In genomic region chr8:83331567-83331898, GRCm38 (mm10) we compare ENCODE assay signal across 8 mouse cellular contexts. TPM values are rescaled to one million over a fixed set of nuclear protein-coding genes. Genes with fewer than 3 reads are reported as not detected.
A peak's percentile ranks its signal among the peaks of the same experiment; 100 is the strongest.
DNase-seq lines count a peak whose midpoint lies in the region; ATAC-seq and TF ChIP-seq lines count a peak whose summit lies in the region.

No protein-coding gene starts in this region.

- no peak for TF ChIP-seq POLR2A in myocyte (IDR thresholded peaks at IDR 0.05; ENCODE audit: insufficient read length, low read depth)

- H3K36me3 ChIP-seq in intestine, postnatal 0 days (ENCODE audit: control insufficient read depth, insufficient read depth): peaks cover 8% of the 10 kb centered on the region
- H3K36me3 ChIP-seq in limb, embryonic 15.5 days: peaks cover 6% of the 10 kb centered on the region; the same call in 1 of the 2 replicates
- H3K36me3 ChIP-seq in myocyte (ENCODE audit: control insufficient read depth, insufficient read depth): no peaks in the 10 kb centered on the region

- H3K4me2 ChIP-seq in intestine, postnatal 0 days (replicated peaks; ENCODE audit: low read depth): peak overlapping the region; percentile 96
- H3K4me2 ChIP-seq in limb, embryonic 15.5 days: peak overlapping the region; percentile 74
- peak overlapping the region; percentile 94 for H3K4me2 ChIP-seq in myocyte (ENCODE audit: low read depth)

- H3K27me3 ChIP-seq in intestine, postnatal 0 days (replicated peaks; ENCODE audit: control insufficient read depth, insufficient read depth, low read length): no peaks in the 10 kb centered on the region; the same call in 1 of the 2 replicates
- peaks cover 11% of the 10 kb centered on the region; the same call in 1 of the 2 replicates for H3K27me3 ChIP-seq in limb, embryonic 15.5 days
- H3K27me3 ChIP-seq in myocyte (ENCODE audit: control insufficient read depth, insufficient read depth, insufficient read length): peaks cover 4% of the 10 kb centered on the region

- no peaks in the 10 kb centered on the region for H3K9me3 ChIP-seq in intestine, postnatal 0 days (ENCODE audit: control insufficient read depth)
- no peaks in the 10 kb centered on the region for H3K9me3 ChIP-seq in limb, embryonic 15.5 days

- DNase-seq in gastrocnemius, postnatal 10 days: peak; percentile 22
- DNase-seq in gastrocnemius, postnatal 14 days: no peak
- peak; percentile 41 for DNase-seq in c-Kit-positive CD71-positive TER-119-positive erythroid progenitor cells, embryonic 14.5 days (ENCODE audit: low spot score)
- DNase-seq in frontal cortex, adult 2 months (ENCODE audit: extremely low spot score in 1 of 2, low spot score in 1 of 2): peak; percentile 11 to 45

- intact Hi-C loops in gastrocnemius, postnatal 14 days (cut with DNase I; ENCODE audit: low total_unique reads): no loop called here

- peak overlapping the region; percentile 14 for H3ac ChIP-seq in myocyte (ENCODE audit: control insufficient read depth, insufficient read length)

- TF ChIP-seq CTCF in intestine, postnatal 0 days (IDR thresholded peaks at IDR 0.05; ENCODE audit: low read depth): no peak

- peak overlapping the region; percentile 82 for H3K9ac ChIP-seq in intestine, postnatal 0 days (ENCODE audit: low read depth, low read length)
- peak overlapping the region; percentile 69; the same call in 1 of the 2 replicates for H3K9ac ChIP-seq in limb, embryonic 15.5 days

- WGBS in intestine, postnatal 0 days: 11% methylated on average over 7 of the region's 7 CpGs
- 9% methylated on average over 7 of the region's 7 CpGs for WGBS in limb, embryonic 15.5 days

- no peak overlapping the region for H3K27ac ChIP-seq in intestine, postnatal 0 days (ENCODE audit: low read depth, low read length)
- H3K27ac ChIP-seq in limb, embryonic 15.5 days: no peak overlapping the region

- no peaks in the 10 kb centered on the region for H3K4me1 ChIP-seq in intestine, postnatal 0 days (replicated peaks; ENCODE audit: control insufficient read depth, insufficient read depth, low read length)
- H3K4me1 ChIP-seq in limb, embryonic 15.5 days: no peaks in the 10 kb centered on the region; the same call in 1 of the 2 replicates

- H3K4me3 ChIP-seq in intestine, postnatal 0 days (ENCODE audit: low read depth, low read length): peak overlapping the region; percentile 87
- H3K4me3 ChIP-seq in limb, embryonic 15.5 days: peak overlapping the region; percentile 90
- H3K4me3 ChIP-seq in myocyte: peak overlapping the region; percentile 64

- ATAC-seq in intestine, postnatal 0 days: no peak
- ATAC-seq in limb, embryonic 15.5 days (ENCODE audit: insufficient number of reproducible peaks, low FRiP score, low TSS enrichment, low read depth): no peak
- ATAC-seq in monocyte, adult 5-6 weeks (replicated peaks; ENCODE audit: insufficient number of reproducible peaks, low FRiP score, low TSS enrichment, poor library complexity, severe bottlenecking): no peak

- H3K79me2 ChIP-seq in myocyte (ENCODE audit: control insufficient read depth, insufficient read depth): no peaks in the 10 kb centered on the region

TF ChIP-seq in myocyte, 11 proteins besides CTCF, POLR2A, EP300 and RAD21:
- TF ChIP-seq USF1 (IDR thresholded peaks at IDR 0.05; ENCODE audit: low read depth) (peak; percentile 63), CEBPB (IDR thresholded peaks at IDR 0.05; ENCODE audit: insufficient read depth, poor library complexity, severe bottlenecking) (no peak), MYOD1 (IDR thresholded peaks at IDR 0.05; ENCODE audit: control insufficient read depth in 1 of 3, insufficient read length in 2 of 3, low read depth in 2 of 3) (peak in 2 of 3 experiments; percentile 67 to 81), MYOG (IDR thresholded peaks at IDR 0.05; ENCODE audit: control insufficient read depth in 1 of 3, insufficient read depth in 1 of 3, insufficient read length in 2 of 3, low read depth in 2 of 3) (peak in 2 of 3 experiments; percentile 38 to 72)

RNA-seq across cellular contexts. Expression of gene Elmod2, which starts 0.8 kb away (rescaled TPM):
- total RNA-seq in gastrocnemius, postnatal 10 days (2021): 1 to 10 TPM; 7.2 to 9.0 TPM
- 1 to 10 TPM; 7.1 to 8.0 TPM for total RNA-seq in gastrocnemius, postnatal 14 days (2021)
- polyA plus RNA-seq in frontal cortex, adult 2 months (2012; rRNA removed): 12.5 and 12.9 TPM in 2 replicates
- polyA plus RNA-seq in intestine, postnatal 0 days (2015; fragmentation: Nextera tagmentation; extraction: Ambion mirVana): 5.6 and 6.3 TPM in 2 replicates
- polyA plus RNA-seq in limb, embryonic 15.5 days (2015; fragmentation: Nextera tagmentation; extraction: Ambion mirVana): 15.2 and 16.1 TPM in 2 replicates
- polyA plus RNA-seq in myocyte (2012; fragmentation: generic; extraction: Trizol): 4.0 TPM
- total RNA-seq in monocyte, adult 5-6 weeks (2017): 23.5 to 34.4 TPM (median 29.3 TPM) in 3 replicates

RNA-seq across cellular contexts. Expression of gene Mgat4d, which starts 16.7 kb away (rescaled TPM):
- total RNA-seq in gastrocnemius, postnatal 10 days (2021): not detected
- total RNA-seq in gastrocnemius, postnatal 14 days (2021): not detected
- not detected in 2 replicates for polyA plus RNA-seq in frontal cortex, adult 2 months (2012; rRNA removed)
- polyA plus RNA-seq in intestine, postnatal 0 days (2015; fragmentation: Nextera tagmentation; extraction: Ambion mirVana): not detected in 2 replicates
- polyA plus RNA-seq in limb, embryonic 15.5 days (2015; fragmentation: Nextera tagmentation; extraction: Ambion mirVana): not detected in 2 replicates
- polyA plus RNA-seq in myocyte (2012; fragmentation: generic; extraction: Trizol): not detected
- not detected in 3 replicates for total RNA-seq in monocyte, adult 5-6 weeks (2017)

RNA-seq across cellular contexts. Expression of gene Ucp1, which starts 41.4 kb away (rescaled TPM):
- total RNA-seq in gastrocnemius, postnatal 10 days (2021): not detected
- not detected for total RNA-seq in gastrocnemius, postnatal 14 days (2021)
- polyA plus RNA-seq in frontal cortex, adult 2 months (2012; rRNA removed): 0.19 and 0.22 TPM in 2 replicates
- not detected in 2 replicates for polyA plus RNA-seq in intestine, postnatal 0 days (2015; fragmentation: Nextera tagmentation; extraction: Ambion mirVana)
- not detected in 2 replicates for polyA plus RNA-seq in limb, embryonic 15.5 days (2015; fragmentation: Nextera tagmentation; extraction: Ambion mirVana)
- not detected for polyA plus RNA-seq in myocyte (2012; fragmentation: generic; extraction: Trizol)
- total RNA-seq in monocyte, adult 5-6 weeks (2017): 1.7 TPM in 1 of 3 replicates, not detected in the others

RNA-seq across cellular contexts. Expression of gene Clgn, which starts 58.1 kb away (rescaled TPM):
- under 1 TPM in 1 of 2 experiments, not detected in 1; 0.05 TPM for total RNA-seq in gastrocnemius, postnatal 10 days (2021)
- not detected for total RNA-seq in gastrocnemius, postnatal 14 days (2021)
- polyA plus RNA-seq in frontal cortex, adult 2 months (2012; rRNA removed): 8.9 and 9.2 TPM in 2 replicates
- polyA plus RNA-seq in intestine, postnatal 0 days (2015; fragmentation: Nextera tagmentation; extraction: Ambion mirVana): 0.13 and 0.18 TPM in 2 replicates
- 0.24 and 0.36 TPM in 2 replicates for polyA plus RNA-seq in limb, embryonic 15.5 days (2015; fragmentation: Nextera tagmentation; extraction: Ambion mirVana)
- not detected for polyA plus RNA-seq in myocyte (2012; fragmentation: generic; extraction: Trizol)
- total RNA-seq in monocyte, adult 5-6 weeks (2017): 0.29 TPM in 1 of 3 replicates, not detected in the others
